In the genomic region with DNA sequence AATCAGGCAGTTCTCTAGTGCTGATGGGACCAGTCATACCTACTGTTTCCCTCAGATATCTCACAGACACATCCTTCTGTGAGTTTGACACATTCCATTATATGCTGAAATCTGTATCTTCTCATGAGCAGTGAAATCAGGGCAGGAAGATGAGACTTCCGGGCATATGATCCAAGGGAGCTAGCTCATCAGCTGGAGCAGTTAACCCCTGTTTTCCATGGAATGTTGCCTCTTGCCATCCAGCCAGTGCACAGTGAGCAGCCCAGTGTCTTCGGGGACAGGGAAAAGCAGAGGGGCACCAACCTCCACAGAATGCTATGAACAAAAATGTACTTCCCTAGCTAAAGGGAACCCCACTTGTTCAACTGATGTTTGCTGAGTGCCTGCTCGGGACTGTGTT, we compare ENCODE assay signal across 20 mouse cellular contexts.
DNase-seq lines count a peak whose midpoint lies in the region; ATAC-seq and TF ChIP-seq lines count a peak whose summit lies in the region.
"Had no signal": no experiment of that assay in that cellular context is flagged by ENCODE, and none has a peak within 500 bp of the region (broad histone marks: within the 10 kb centered on the region; RNA-seq: fewer than 3 reads in every experiment).

No protein-coding gene starts in this region.

- no peak overlapping the region for H3K27ac ChIP-seq in heart, embryonic 12.5 days (ENCODE audit: poor library complexity, severe bottlenecking)
- no peak overlapping the region for H3K27ac ChIP-seq in kidney, postnatal 0 days
- H3K27ac ChIP-seq: embryonic facial prominence, embryonic 13.5 days; forebrain, embryonic 12.5 days; hindbrain, embryonic 12.5 days had no signal

- no peak overlapping the region for H3K9ac ChIP-seq in heart, embryonic 12.5 days
- H3K9ac ChIP-seq in kidney, postnatal 0 days (ENCODE audit: low read depth, low read length) = no peak overlapping the region
- H3K9ac ChIP-seq: embryonic facial prominence, embryonic 13.5 days; forebrain, embryonic 12.5 days; hindbrain, embryonic 12.5 days had no signal

- H3K4me2 ChIP-seq in heart, embryonic 12.5 days = no peak overlapping the region
- H3K4me2 ChIP-seq in kidney, postnatal 0 days (ENCODE audit: low read length) = no peak overlapping the region
- H3K4me2 ChIP-seq: embryonic facial prominence, embryonic 13.5 days; forebrain, embryonic 12.5 days; hindbrain, embryonic 12.5 days had no signal

- TF ChIP-seq CTCF in kidney, postnatal 0 days (IDR thresholded peaks at IDR 0.05; ENCODE audit: low read depth) = no peak

- no peaks in the 10 kb centered on the region for H3K27me3 ChIP-seq in heart, embryonic 12.5 days (replicated peaks)
- no peaks in the 10 kb centered on the region for H3K27me3 ChIP-seq in kidney, postnatal 0 days (ENCODE audit: insufficient read depth, low read length)
- H3K27me3 ChIP-seq: embryonic facial prominence, embryonic 13.5 days; forebrain, embryonic 12.5 days; hindbrain, embryonic 12.5 days had no signal

- H3K9me3 ChIP-seq in heart, embryonic 12.5 days (replicated peaks) = no peaks in the 10 kb centered on the region
- H3K9me3 ChIP-seq in kidney, postnatal 0 days (replicated peaks; ENCODE audit: low read length) = no peaks in the 10 kb centered on the region
- H3K9me3 ChIP-seq: embryonic facial prominence, embryonic 13.5 days; forebrain, embryonic 12.5 days; hindbrain, embryonic 12.5 days had no signal

- WGBS in heart, embryonic 12.5 days = 43% methylated on average over 3 of the region's 3 CpGs
- 72% methylated on average over 3 of the region's 3 CpGs for WGBS in kidney, postnatal 0 days

- ATAC-seq in heart, embryonic 12.5 days (ENCODE audit: insufficient number of reproducible peaks, low FRiP score) = peak; percentile 18; the same call in 1 of the 2 replicates
- ATAC-seq in kidney, postnatal 0 days (replicated peaks; ENCODE audit: low FRiP score, low read depth) = no peak
- ATAC-seq: forebrain, embryonic 16.5 days; hindbrain, embryonic 16.5 days; inflammation-experienced regulatory T-cells, adult 6 months had no signal

- intact Hi-C loops in heart, postnatal 10 days (cut with DNase I) = no loop called here

- H3K4me1 ChIP-seq in heart, embryonic 12.5 days (replicated peaks) = peaks cover 43% of the 10 kb centered on the region
- no peaks in the 10 kb centered on the region for H3K4me1 ChIP-seq in kidney, postnatal 0 days (replicated peaks; ENCODE audit: insufficient read depth, low read length)
- H3K4me1 ChIP-seq: embryonic facial prominence, embryonic 13.5 days; forebrain, embryonic 12.5 days had no signal

- H3K36me3 ChIP-seq in heart, embryonic 12.5 days = no peaks in the 10 kb centered on the region
- H3K36me3 ChIP-seq in kidney, postnatal 0 days (ENCODE audit: insufficient read depth, low read length) = no peaks in the 10 kb centered on the region
- H3K36me3 ChIP-seq: embryonic facial prominence, embryonic 13.5 days; forebrain, embryonic 12.5 days; hindbrain, embryonic 12.5 days had no signal

- no peak for DNase-seq in heart, postnatal 10 days
- peak; percentile 8 for DNase-seq in kidney, postnatal 0 days (ENCODE audit: low spot score)
- DNase-seq in kidney, postnatal 36 days = no peak
- DNase-seq in lung, postnatal 10 days = peak; percentile 20
- DNase-seq in lung, postnatal 25 days (ENCODE audit: low spot score) = no peak
- DNase-seq in testis, postnatal 10 days (ENCODE audit: low spot score) = no peak
- DNase-seq: adrenal gland, adult 2 months; adrenal gland, postnatal 25 days; cerebellum, adult 18-20 months; cerebellum, adult 9-11 months; cerebellum, postnatal 36 days; gastrocnemius, postnatal 10 days; heart, postnatal 4 days had no signal

- no peak overlapping the region for H3K4me3 ChIP-seq in heart, embryonic 12.5 days
- H3K4me3 ChIP-seq in kidney, postnatal 0 days (replicated peaks; ENCODE audit: low read depth, low read length) = no peak overlapping the region
- H3K4me3 ChIP-seq: embryonic facial prominence, embryonic 13.5 days; forebrain, embryonic 12.5 days; hindbrain, embryonic 12.5 days had no signal

Comparison
In these comparisons a context has a peak if more than half of its experiments do, and no peak if none do; other contexts are left out.
1. DNase-seq: peak in kidney, postnatal 0 days (single experiment) and lung, postnatal 10 days (single experiment); none in heart, postnatal 10 days (0 of 2), kidney, postnatal 36 days (0 of 2), lung, postnatal 25 days (single experiment) and testis, postnatal 10 days (single experiment).